Mouse (Mus musculus): ENCODE data around the gene 1700001O22Rik. TPM values are rescaled to one million over a fixed set of nuclear protein-coding genes. Genes with fewer than 3 reads are reported as not detected.

1700001O22Rik gene
- polyA plus RNA-seq, 1 experiment from 2014 or later = 3.7 TPM

- 87% methylated on average over 7 of the region's 7 CpGs for WGBS
- ATAC-seq (ENCODE audit: insufficient number of reproducible peaks, low FRiP score, low TSS enrichment, low read depth) = no peak
- H3K4me1 ChIP-seq = peaks cover 32% of the 10 kb centered on the region
- H3K4me2 ChIP-seq (replicated peaks) = no peak overlapping the region
- H3K4me3 ChIP-seq (replicated peaks) = no peak overlapping the region
- H3K9me3 ChIP-seq (replicated peaks) = no peaks in the 10 kb centered on the region
- no peak overlapping the region for H3K9ac ChIP-seq
- H3K27ac ChIP-seq (replicated peaks) = no peak overlapping the region
- H3K27me3 ChIP-seq = no peaks in the 10 kb centered on the region
- peaks cover 44% of the 10 kb centered on the region for H3K36me3 ChIP-seq
Measured at GRCm38 (mm10) chr2:30810573-30810972, 7.1 kb upstream of the 1700001O22Rik start.

GRCm38 (mm10) chr2:30809503-30809902, 6.0 kb upstream of the 1700001O22Rik start:
- no peaks in the 10 kb centered on the region for H3K9me3 ChIP-seq (replicated peaks)
- H3K4me1 ChIP-seq = peaks cover 32% of the 10 kb centered on the region
- H3K36me3 ChIP-seq = peaks cover 34% of the 10 kb centered on the region
- H3K4me3 ChIP-seq (replicated peaks) = no peak overlapping the region; the same call in 1 of the 2 replicates
- WGBS = 77% methylated on average over 5 of the region's 5 CpGs
- ATAC-seq (ENCODE audit: insufficient number of reproducible peaks, low FRiP score, low TSS enrichment, low read depth) = no peak
- no peaks in the 10 kb centered on the region for H3K27me3 ChIP-seq
- no peak overlapping the region for H3K9ac ChIP-seq
- H3K4me2 ChIP-seq (replicated peaks) = no peak overlapping the region
- H3K27ac ChIP-seq (replicated peaks) = no peak overlapping the region

GRCm38 (mm10) chr2:30808296-30808655, 4.8 kb upstream of the 1700001O22Rik start:
- no peaks in the 10 kb centered on the region for H3K27me3 ChIP-seq
- H3K4me3 ChIP-seq (replicated peaks) = peak overlapping the region; percentile 72
- WGBS = 3% methylated on average over 10 of the region's 10 CpGs
- H3K36me3 ChIP-seq = peaks cover 22% of the 10 kb centered on the region
- peak overlapping the region; percentile 69 for H3K27ac ChIP-seq (replicated peaks)
- ATAC-seq (ENCODE audit: insufficient number of reproducible peaks, low FRiP score, low TSS enrichment, low read depth) = no peak
- peaks cover 32% of the 10 kb centered on the region for H3K4me1 ChIP-seq
- no peaks in the 10 kb centered on the region for H3K9me3 ChIP-seq (replicated peaks)
- H3K4me2 ChIP-seq (replicated peaks) = peak overlapping the region; percentile 88
- peak overlapping the region; percentile 64 for H3K9ac ChIP-seq

GRCm38 (mm10) chr2:30807648-30808295, 4.3 kb upstream of the 1700001O22Rik start, which contains the start of gene Ntmt1:
TSS of gene Ntmt1 (plus strand) at chr2:30807826.
- ATAC-seq (ENCODE audit: insufficient number of reproducible peaks, low FRiP score, low TSS enrichment, low read depth) = peak; percentile 99
- H3K4me1 ChIP-seq = peaks cover 32% of the 10 kb centered on the region
- under 1% methylated on average over 40 of the region's 44 CpGs for WGBS
- peak within 1 kb of the TSS; percentile 88 for H3K4me2 ChIP-seq (replicated peaks)
- peak within 1 kb of the TSS; percentile 69 for H3K27ac ChIP-seq (replicated peaks)
- H3K36me3 ChIP-seq = peaks cover 17% of the 10 kb centered on the region; the same call in 1 of the 2 replicates
- peak within 1 kb of the TSS; percentile 64 for H3K9ac ChIP-seq
- H3K4me3 ChIP-seq (replicated peaks) = peak within 1 kb of the TSS; percentile 72
- no peaks in the 10 kb centered on the region for H3K9me3 ChIP-seq (replicated peaks)
- H3K27me3 ChIP-seq = peaks cover 3% of the 10 kb centered on the region

- peaks cover 11% of the 10 kb centered on the region; the same call in 1 of the 2 replicates for H3K36me3 ChIP-seq
- H3K9me3 ChIP-seq (replicated peaks) = no peaks in the 10 kb centered on the region
- peaks cover 9% of the 10 kb centered on the region for H3K27me3 ChIP-seq
- peak overlapping the region; percentile 72 for H3K4me3 ChIP-seq (replicated peaks)
- peak overlapping the region; percentile 69 for H3K27ac ChIP-seq (replicated peaks)
- H3K4me2 ChIP-seq (replicated peaks) = peak overlapping the region; percentile 88
- ATAC-seq (ENCODE audit: insufficient number of reproducible peaks, low FRiP score, low TSS enrichment, low read depth) = no peak; the same call in 1 of the 2 replicates
- peak overlapping the region; percentile 35; the same call in 1 of the 2 replicates for H3K9ac ChIP-seq
- 9% methylated on average over 28 of the region's 28 CpGs for WGBS
- peaks cover 32% of the 10 kb centered on the region for H3K4me1 ChIP-seq
Measured at GRCm38 (mm10) chr2:30807147-30807647, 3.7 kb upstream of the 1700001O22Rik start.

GRCm38 (mm10) chr2:30805983-30806382, 2.5 kb upstream of the 1700001O22Rik start:
- Histone ChIP-seq H3K27ac (replicated peaks) (no peak overlapping the region), H3K4me1 (peaks cover 41% of the 10 kb centered on the region), H3K4me2 (replicated peaks) (no peak overlapping the region), H3K27me3 (peaks cover 21% of the 10 kb centered on the region), H3K4me3 (replicated peaks) (no peak overlapping the region), H3K9me3 (replicated peaks) (no peaks in the 10 kb centered on the region), H3K9ac (no peak overlapping the region), H3K36me3 (peaks cover 4% of the 10 kb centered on the region; the same call in 1 of the 2 replicates)
- WGBS = 89% methylated on average over 2 of the region's 2 CpGs
- no peak for ATAC-seq (ENCODE audit: insufficient number of reproducible peaks, low FRiP score, low TSS enrichment, low read depth)

GRCm38 (mm10) chr2:30801067-30801852, 2.2 kb downstream of the 1700001O22Rik start:
- Histone ChIP-seq H3K9ac (peak overlapping the region; percentile 35), H3K4me2 (replicated peaks) (peak overlapping the region; percentile 97), H3K27ac (replicated peaks) (0 out of 2 replicates have a peak overlapping the region, but pooled peaks have one; percentile 3), H3K9me3 (replicated peaks) (no peaks in the 10 kb centered on the region), H3K36me3 (no peaks in the 10 kb centered on the region), H3K4me1 (peaks cover 27% of the 10 kb centered on the region), H3K27me3 (peaks cover 25% of the 10 kb centered on the region), H3K4me3 (replicated peaks) (peak overlapping the region; percentile 48)
- WGBS = under 1% methylated on average over 77 of the region's 77 CpGs
- ATAC-seq (ENCODE audit: insufficient number of reproducible peaks, low FRiP score, low TSS enrichment, low read depth) = no peak

GRCm38 (mm10) chr2:30800671-30801066, 2.8 kb downstream of the 1700001O22Rik start:
- Histone ChIP-seq H3K36me3 (no peaks in the 10 kb centered on the region), H3K4me3 (replicated peaks) (peak overlapping the region; percentile 48), H3K4me1 (peaks cover 33% of the 10 kb centered on the region), H3K9me3 (replicated peaks) (no peaks in the 10 kb centered on the region), H3K9ac (0 out of 2 replicates have a peak overlapping the region, but pooled peaks have one; percentile 35), H3K27ac (replicated peaks) (no peak overlapping the region), H3K27me3 (peaks cover 25% of the 10 kb centered on the region), H3K4me2 (replicated peaks) (peak overlapping the region; percentile 97)
- 23% methylated on average over 7 of the region's 7 CpGs for WGBS
- ATAC-seq (ENCODE audit: insufficient number of reproducible peaks, low FRiP score, low TSS enrichment, low read depth) = no peak

- ATAC-seq (ENCODE audit: insufficient number of reproducible peaks, low FRiP score, low TSS enrichment, low read depth) = no peak
- Histone ChIP-seq H3K4me1 (peaks cover 41% of the 10 kb centered on the region), H3K27me3 (peaks cover 25% of the 10 kb centered on the region), H3K36me3 (no peaks in the 10 kb centered on the region), H3K9me3 (replicated peaks) (no peaks in the 10 kb centered on the region), H3K27ac (replicated peaks) (no peak overlapping the region), H3K4me3 (replicated peaks) (no peak overlapping the region), H3K4me2 (replicated peaks) (no peak overlapping the region), H3K9ac (no peak overlapping the region)
- 75% methylated on average over 3 of the region's 3 CpGs for WGBS
Measured at GRCm38 (mm10) chr2:30799456-30799855, 4.0 kb downstream of the 1700001O22Rik start.

- Histone ChIP-seq H3K4me2 (replicated peaks) (peak overlapping the region; percentile 46), H3K4me3 (replicated peaks) (peak overlapping the region; percentile 20), H3K27me3 (peaks cover 8% of the 10 kb centered on the region; the same call in 1 of the 2 replicates), H3K9me3 (replicated peaks) (no peaks in the 10 kb centered on the region), H3K27ac (replicated peaks) (peak overlapping the region; percentile 48), H3K36me3 (no peaks in the 10 kb centered on the region), H3K9ac (no peak overlapping the region), H3K4me1 (peaks cover 39% of the 10 kb centered on the region)
- 4% methylated on average over 11 of the region's 11 CpGs for WGBS
- peak; percentile 75 for ATAC-seq (ENCODE audit: insufficient number of reproducible peaks, low FRiP score, low TSS enrichment, low read depth)
Measured at GRCm38 (mm10) chr2:30796382-30796781, 7.1 kb downstream of the 1700001O22Rik start.

- peaks cover 3% of the 10 kb centered on the region; the same call in 1 of the 2 replicates for H3K27me3 ChIP-seq
- peaks cover 34% of the 10 kb centered on the region for H3K4me1 ChIP-seq
- H3K9me3 ChIP-seq (replicated peaks) = no peaks in the 10 kb centered on the region
- no peak for ATAC-seq (ENCODE audit: insufficient number of reproducible peaks, low FRiP score, low TSS enrichment, low read depth)
- H3K9ac ChIP-seq = no peak overlapping the region
- H3K4me2 ChIP-seq (replicated peaks) = peak overlapping the region; percentile 46
- 70% methylated on average over 5 of the region's 5 CpGs for WGBS
- no peaks in the 10 kb centered on the region for H3K36me3 ChIP-seq
- H3K27ac ChIP-seq (replicated peaks) = peak overlapping the region; percentile 39
- peak overlapping the region; percentile 20; the same call in 1 of the 2 replicates for H3K4me3 ChIP-seq (replicated peaks)
Measured at GRCm38 (mm10) chr2:30795889-30796275, 7.6 kb downstream of the 1700001O22Rik start.

Data from embryonic facial prominence, embryonic 15.5 days (tissue).